Mouse (Mus musculus) frontal cortex, postnatal 14 days (tissue): ENCODE data around the gene Sgms1.
"Not testable (repeated sequence)": the region's sequence is repeated elsewhere in the genome, so short reads cannot be mapped to it uniquely, and the experiment has no call there.

Experiments used
- DNase-seq, 2 experiments: peaks; one replicate each; pipeline ENCODE4 v3.0.0; 2022; ENCODE audit warnings: low spot score in 2 of 2

The Sgms1 gene

GRCm38 (mm10) chr19:32087736-32088470 lies 301.6 kb downstream of the Sgms1 start:
- DNase-seq: no peak

GRCm38 (mm10) chr19:32084813-32085212 lies 304.7 kb downstream of the Sgms1 start:
- DNase-seq: not testable (repeated sequence)
